Mouse (Mus musculus) erythroblast, embryonic 14.5 days (primary cell): Measurements from ENCODE around the gene Ikzf3.
A peak's percentile ranks its signal among the peaks of the same experiment; 100 is the strongest.

Source experiments
- GATA1 ChIP-seq: IDR thresholded peaks from 2 replicates; pipeline ENCODE4 v1.6.1; 2012; ENCODE audit warnings: low read length, inconsistent platforms, mixed read lengths
- TAL1 ChIP-seq: IDR thresholded peaks from 3 replicates; pipeline ENCODE4 v1.6.1; 2012; ENCODE audit warnings: low read length, inconsistent platforms, mixed read lengths

DNA sequence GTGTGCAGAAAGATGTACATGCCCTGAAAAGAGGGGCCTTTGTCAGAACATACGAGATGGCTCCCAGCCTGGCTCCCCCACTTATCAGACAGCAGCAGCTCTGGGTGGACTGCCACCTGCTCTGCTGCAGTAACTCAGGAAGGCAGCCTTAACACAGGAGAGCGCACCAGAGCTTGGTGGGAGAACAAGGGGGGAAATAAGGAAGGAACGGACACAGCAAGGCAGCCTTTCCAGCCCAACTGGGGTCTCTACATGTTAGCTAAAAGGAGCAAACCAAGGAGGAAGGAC is 37.4 kb upstream of the Ikzf3 start:
- peak; percentile 88 for TF ChIP-seq TAL1
- TF ChIP-seq GATA1 = peak; percentile 47; the same call in 1 of the 2 replicates
